Mouse (Mus musculus): ENCODE results near the gene Pdcd2l. TPM values are rescaled to one million over a fixed set of nuclear protein-coding genes. Genes with fewer than 3 reads are reported as not detected.

The Pdcd2l gene
- total and polyA plus RNA-seq, 3 experiments = 27.9 to 51.6 (median 39.5) TPM

GRCm38 (mm10) chr7:34230116-34230515 lies 33.7 kb upstream of the Pdcd2l start, which contains the start of gene Gpi1:
Gene Gpi1 (minus strand): TSS chr7:34230336.
- TF ChIP-seq CTCF (conservative IDR thresholded peaks at IDR 0.05 in 1 of 2, IDR thresholded peaks at IDR 0.05 in 1 of 2; ENCODE audit: low read depth in 2 of 2, low read length in 2 of 2) (peak in 1 of 2 experiments; percentile 58; a peak in 2 of 4 replicates), UBTF (IDR thresholded peaks at IDR 0.05; ENCODE audit: low read depth, low read length) (no peak), ZMIZ1 (IDR thresholded peaks at IDR 0.05; ENCODE audit: low read depth, low read length) (peak; percentile 86), MAFK (IDR thresholded peaks at IDR 0.05; ENCODE audit: insufficient replicate concordance, low read length) (no peak), NRF1 (IDR thresholded peaks at IDR 0.05; ENCODE audit: low read depth, low read length) (peak; percentile 76), MAX (IDR thresholded peaks at IDR 0.05; ENCODE audit: low read length) (no peak), USF2 (conservative IDR thresholded peaks at IDR 0.05; ENCODE audit: low read depth, low read length) (no peak), BHLHE40 (IDR thresholded peaks at IDR 0.05; ENCODE audit: low read depth, low read length) (peak; percentile 37), CHD1 (IDR thresholded peaks at IDR 0.05; ENCODE audit: low read depth, low read length) (no peak), IRF4 (IDR thresholded peaks at IDR 0.05; ENCODE audit: low read depth, low read length) (peak; percentile 34; the same call in 1 of the 2 replicates), MAZ (IDR thresholded peaks at IDR 0.05; ENCODE audit: low read depth, low read length) (0 out of 2 replicates have a peak, but pooled peaks have one; percentile 61), SIN3A (IDR thresholded peaks at IDR 0.05; ENCODE audit: low read length) (no peak; the same call in none of the 2 replicates), TCF12 (IDR thresholded peaks at IDR 0.05; ENCODE audit: low read depth, low read length) (peak; percentile 67), RAD21 (IDR thresholded peaks at IDR 0.05; ENCODE audit: low read depth, low read length) (peak; percentile 33), EP300 (IDR thresholded peaks at IDR 0.05; ENCODE audit: low read length) (no peak), MEF2A (IDR thresholded peaks at IDR 0.05; ENCODE audit: borderline replicate concordance, low read depth, low read length) (no peak), MYC (IDR thresholded peaks at IDR 0.05; ENCODE audit: low read depth, low read length) (peak; percentile 25; the same call in 1 of the 2 replicates), POLR2A (IDR thresholded peaks at IDR 0.05; ENCODE audit: low read depth, low read length) (peak; percentile 97), JUN (IDR thresholded peaks at IDR 0.05; ENCODE audit: insufficient read depth, low read depth, low read length) (no peak), PAX5 (IDR thresholded peaks at IDR 0.05; ENCODE audit: low read length) (no peak), CHD2 (IDR thresholded peaks at IDR 0.05; ENCODE audit: low read length) (no peak), GABPA (IDR thresholded peaks at IDR 0.05; ENCODE audit: insufficient replicate concordance, low read depth, low read length) (no peak), TBP (conservative IDR thresholded peaks at IDR 0.05; ENCODE audit: low read depth, low read length) (peak; percentile 81), ZKSCAN1 (IDR thresholded peaks at IDR 0.05; ENCODE audit: borderline replicate concordance, low read depth, low read length) (no peak), JUND (conservative IDR thresholded peaks at IDR 0.05; ENCODE audit: low read depth, low read length) (no peak), E2F4 (IDR thresholded peaks at IDR 0.05; ENCODE audit: insufficient replicate concordance, low read depth, low read length) (peak; percentile 40; the same call in 1 of the 2 replicates), ELF1 (IDR thresholded peaks at IDR 0.05; ENCODE audit: low read depth, low read length) (peak; percentile 77), POLR2AphosphoS2 (IDR thresholded peaks at IDR 0.05; ENCODE audit: low read depth, low read length) (peak; percentile 84), ZNF384 (IDR thresholded peaks at IDR 0.05; ENCODE audit: low read depth, low read length) (no peak), SMC3 (IDR thresholded peaks at IDR 0.05; ENCODE audit: low read depth, low read length) (peak; percentile 28; the same call in 1 of the 2 replicates), ETS1 (conservative IDR thresholded peaks at IDR 0.05; ENCODE audit: low read depth, low read length) (0 out of 2 replicates have a peak, but pooled peaks have one; percentile 20), ZC3H11A (IDR thresholded peaks at IDR 0.05; ENCODE audit: low read depth, low read length) (no peak), NELFE (IDR thresholded peaks at IDR 0.05; ENCODE audit: low read depth, low read length) (peak; percentile 90), KAT2A (IDR thresholded peaks at IDR 0.05; ENCODE audit: insufficient replicate concordance, low read length) (no peak), USF1 (IDR thresholded peaks at IDR 0.05; ENCODE audit: low read depth, low read length) (no peak), RCOR1 (conservative IDR thresholded peaks at IDR 0.05; ENCODE audit: low read depth, low read length) (no peak), MXI1 (IDR thresholded peaks at IDR 0.05; ENCODE audit: low read depth, low read length) (peak; percentile 82), HCFC1 (IDR thresholded peaks at IDR 0.05; ENCODE audit: low read depth, low read length) (peak; percentile 33; the same call in 1 of the 2 replicates)
- in situ Hi-C loops (cut with MboI; ENCODE audit: low pct_ligation_motif_present, low pct_unique_long_range_greater_than_20kb, low sequenced_read_pairs) = loop anchor here (5.0 kb wide), 1 partner anchor 63 kb away; the partner anchor contains the start of gene Uba2
- H3K27ac ChIP-seq (ENCODE audit: insufficient read depth, low read depth) = no peak within 1 kb of the TSS; the same call in 1 of the 2 replicates
- H3K4me2 ChIP-seq (ENCODE audit: insufficient read depth, low read depth, poor library complexity, severe bottlenecking) = peak within 1 kb of the TSS; percentile 30
- peak within 1 kb of the TSS; percentile 78 for H3K9ac ChIP-seq (ENCODE audit: insufficient read depth, low read depth)
- no peaks in the 10 kb centered on the region for H3K9me3 ChIP-seq (replicated peaks; ENCODE audit: low read length)
- peaks cover 5 to 67% of the 10 kb centered on the region in 2 experiments for H3K4me1 ChIP-seq (ENCODE audit: control insufficient read depth in 1 of 2, insufficient read depth in 2 of 2)
- no peaks in the 10 kb centered on the region for H3K27me3 ChIP-seq (replicated peaks)
- peaks cover 34% of the 10 kb centered on the region for H3K79me2 ChIP-seq (replicated peaks; ENCODE audit: control insufficient read depth, extremely low read depth, insufficient read depth, poor library complexity, severe bottlenecking)
- DNase-seq (ENCODE audit: extremely low read depth) = peak; percentile 90
- peak within 1 kb of the TSS; percentile 84 to 87 (median 85) for H3K4me3 ChIP-seq (replicated peaks in 1 of 3; ENCODE audit: low read depth in 2 of 3, low read length in 2 of 3, poor library complexity in 1 of 3)
- dilution Hi-C loops (cut with MboI; ENCODE audit: extremely low pct_ligation_motif_present, extremely low pct_unique_long_range_greater_than_20kb, low sequenced_read_pairs) = no loop called here
- peaks cover 28 to 36% of the 10 kb centered on the region in 2 experiments for H3K36me3 ChIP-seq (replicated peaks in 1 of 2; ENCODE audit: control insufficient read depth in 1 of 2, insufficient read depth in 1 of 2, low read length in 1 of 2)

Data from CH12.LX (cell line).